Mouse (Mus musculus): ENCODE results near the gene 6430571L13Rik.

GRCm38 (mm10) chr9:107323558-107323957, 16.8 kb upstream of the 6430571L13Rik start:
- TF ChIP-seq CTCF (IDR thresholded peaks at IDR 0.05; ENCODE audit: borderline replicate concordance, control insufficient read depth, extremely low read depth, insufficient read depth, low read length, poor library complexity), result no peak
- no peak for TF ChIP-seq POLR2A (IDR thresholded peaks at IDR 0.05; ENCODE audit: control insufficient read depth, extremely low read depth, insufficient read depth, low read length, poor library complexity)
